Mouse (Mus musculus) megakaryocyte-erythroid progenitor cell, adult 5-6 weeks (primary cell): ENCODE data around the gene Fbxo22. TPM values are rescaled to one million over a fixed set of nuclear protein-coding genes. Genes with fewer than 3 reads are reported as not detected.
"Not testable (repeated sequence)": the region's sequence is repeated elsewhere in the genome, so short reads cannot be mapped to it uniquely, and the experiment has no call there.

ENCODE experiments used
- ATAC-seq: replicated peaks from 2 replicates; pipeline ENCODE4 v1.8.0; 2016; ENCODE audit warnings: mild to moderate bottlenecking, inconsistent platforms; ENCODE audit not compliant: severe bottlenecking, poor library complexity, low FRiP score, low TSS enrichment
- total RNA-seq, 2 experiments: library from RNA; stranded (forward) in 1 of 2; stranded (reverse) in 1 of 2; fragments of 200-1000, 215-1000 nt in 1 of 2; fragments of >200 nt in 1 of 2; fragmentation: Nextera tagmentation in 1 of 2; gene quantifications; 2 replicates each; pipeline ENCODE4 v1.2.3; 2014 to 2017

Gene Fbxo22
- total RNA-seq, 2 experiments from 2014 or later, result 38.1 to 53.3 TPM

GRCm38 (mm10) chr9:55233076-55233475 lies 24.4 kb downstream of the Fbxo22 start:
- ATAC-seq, result not testable (repeated sequence)

- ATAC-seq, result no peak
Observed at GRCm38 (mm10) chr9:55236235-55237165, 27.8 kb downstream of the Fbxo22 start.

GRCm38 (mm10) chr9:55240852-55241251 lies 32.1 kb downstream of the Fbxo22 start:
- peak; percentile 89 for ATAC-seq

- no peak for ATAC-seq
Observed at GRCm38 (mm10) chr9:55241863-55242685, 33.3 kb downstream of the Fbxo22 start.

- no peak for ATAC-seq
Observed at GRCm38 (mm10) chr9:55243280-55243679, 34.6 kb downstream of the Fbxo22 start.

- ATAC-seq, result no peak
Observed at GRCm38 (mm10) chr9:55244079-55244478, 35.4 kb downstream of the Fbxo22 start.

- not testable (repeated sequence) for ATAC-seq
Observed at GRCm38 (mm10) chr9:55245057-55245750, 36.5 kb downstream of the Fbxo22 start.

GRCm38 (mm10) chr9:55246440-55246839 lies 37.7 kb downstream of the Fbxo22 start:
- ATAC-seq, result no peak

GRCm38 (mm10) chr9:55246918-55247317 lies 38.2 kb downstream of the Fbxo22 start:
- ATAC-seq, result no peak

- ATAC-seq, result no peak
Observed at GRCm38 (mm10) chr9:55248465-55248864, 39.7 kb downstream of the Fbxo22 start.

- ATAC-seq, result no peak
Observed at GRCm38 (mm10) chr9:55250595-55251247, 42.0 kb downstream of the Fbxo22 start.

- ATAC-seq, result peak; percentile 81; the same call in 1 of the 2 replicates
Observed at GRCm38 (mm10) chr9:55252097-55252496, 43.4 kb downstream of the Fbxo22 start.

GRCm38 (mm10) chr9:55253849-55254248 lies 45.1 kb downstream of the Fbxo22 start:
- no peak for ATAC-seq

GRCm38 (mm10) chr9:55255056-55255455 lies 46.3 kb downstream of the Fbxo22 start:
- no peak for ATAC-seq

GRCm38 (mm10) chr9:55255604-55256003 lies 46.9 kb downstream of the Fbxo22 start:
- ATAC-seq, result no peak

GRCm38 (mm10) chr9:55257105-55257504 lies 48.4 kb downstream of the Fbxo22 start:
- ATAC-seq, result no peak

GRCm38 (mm10) chr9:55259741-55260140 lies 51.0 kb downstream of the Fbxo22 start:
- no peak for ATAC-seq

GRCm38 (mm10) chr9:55264356-55265302 lies 55.9 kb downstream of the Fbxo22 start:
- ATAC-seq, result peak; percentile 59
